Mouse (Mus musculus) stomach, postnatal 0 days (tissue): ENCODE measurements around the gene Six4. TPM values are rescaled to one million over a fixed set of nuclear protein-coding genes. Genes with fewer than 3 reads are reported as not detected.

ENCODE experiments used
- ATAC-seq: fragments of 200-750 bp; cut with Nextera tagmentation; 2 replicates; pipeline ENCODE4 v1.8.0; 2017; ENCODE audit not compliant: low FRiP score, low TSS enrichment
- DNase-seq: peaks from one replicate; pipeline ENCODE4 v3.0.0-alpha.2; 2016; ENCODE audit warnings: low spot score
- H3K27ac ChIP-seq: fragments of 300-500 bp; sonication (generic); replicated peaks from 2 replicates; pipeline ENCODE4 v1.5.1; 2014; ENCODE audit warnings: mild to moderate bottlenecking, control low read depth
- H3K27me3 ChIP-seq: fragments of 300-500 bp; sonication (generic); 2 replicates; pipeline ENCODE4 v1.6.1; 2014; ENCODE audit warnings: low read length; ENCODE audit not compliant: control insufficient read depth, insufficient read depth
- H3K36me3 ChIP-seq: fragments of 300-500 bp; sonication (generic); 2 replicates; pipeline ENCODE4 v1.6.1; 2014; ENCODE audit warnings: low read length, mixed read lengths; ENCODE audit not compliant: control insufficient read depth, insufficient read depth
- H3K4me1 ChIP-seq: fragments of 300-500 bp; sonication (generic); replicated peaks from 2 replicates; pipeline ENCODE4 v1.6.1; 2014; ENCODE audit warnings: antibody characterized with exemption; ENCODE audit not compliant: control insufficient read depth, insufficient read depth
- H3K4me2 ChIP-seq: fragments of 300-500 bp; sonication (generic); replicated peaks from 2 replicates; pipeline ENCODE4 v1.6.1; 2014; ENCODE audit warnings: low read depth, mild to moderate bottlenecking, control low read depth, moderate library complexity
- H3K4me3 ChIP-seq: fragments of 300-500 bp; sonication (generic); 2 replicates; pipeline ENCODE4 v1.5.1; 2014; ENCODE audit warnings: low read depth, low read length, control low read depth
- H3K9ac ChIP-seq: fragments of 300-500 bp; sonication (generic); 2 replicates; pipeline ENCODE4 v1.6.1; 2014; ENCODE audit warnings: mild to moderate bottlenecking, low read length, control low read depth, mixed read lengths
- H3K9me3 ChIP-seq: fragments of 300-500 bp; sonication (generic); 2 replicates; pipeline ENCODE4 v1.6.1; 2016; ENCODE audit warnings: low read length; ENCODE audit not compliant: control insufficient read depth
- CTCF ChIP-seq: IDR thresholded peaks from 2 replicates; pipeline ENCODE4 v1.5.1; 2016; ENCODE audit warnings: antibody characterized with exemption, low read depth, mild to moderate bottlenecking, moderate library complexity
- EP300 ChIP-seq: optimal IDR thresholded peaks from 2 replicates; pipeline ENCODE3; 2016; ENCODE audit warnings: antibody characterized with exemption
- WGBS: fragments of 180-500 bp; shearing (Covaris S2); extraction: QIAGEN DNeasy Blood & Tissue Kit; methylation state at CpG from one replicate; pipeline ENCODE4 v1.1.7; 2014; 5-methylcytosine and 5-hydroxymethylcytosine counted together
- polyA plus RNA-seq: library from polyadenylated mRNA; unstranded; fragments of >200 nt; fragmentation: Nextera tagmentation; extraction: Ambion mirVana; gene quantifications from 2 replicates; pipeline ENCODE4 v1.2.1, GENCODE M21; 2015

The Six4 gene
- polyA plus RNA-seq, 1 experiment from 2014 or later, result 0.13 TPM

- 73% methylated on average over 3 of the region's 3 CpGs for WGBS
- TF ChIP-seq EP300 (no peak), CTCF (no peak)
- DNase-seq (no peak), ATAC-seq (no peak)
- Histone ChIP-seq H3K4me2 (no peak overlapping the region), H3K9ac (no peak overlapping the region), H3K27me3 (no peaks in the 10 kb centered on the region), H3K27ac (no peak overlapping the region), H3K4me1 (no peaks in the 10 kb centered on the region), H3K4me3 (no peak overlapping the region), H3K9me3 (no peaks in the 10 kb centered on the region), H3K36me3 (no peaks in the 10 kb centered on the region)
Measured at GRCm38 (mm10) chr12:73140732-73141131, 27.5 kb upstream of the Six4 start.

- TF ChIP-seq CTCF (no peak), EP300 (no peak)
- Histone ChIP-seq H3K9me3 (no peaks in the 10 kb centered on the region), H3K4me3 (no peak overlapping the region), H3K36me3 (no peaks in the 10 kb centered on the region), H3K4me1 (no peaks in the 10 kb centered on the region), H3K9ac (no peak overlapping the region), H3K27me3 (no peaks in the 10 kb centered on the region), H3K27ac (no peak overlapping the region), H3K4me2 (no peak overlapping the region)
- DNase-seq (no peak), ATAC-seq (no peak)
- 72% methylated on average over 4 of the region's 4 CpGs for WGBS
Measured at GRCm38 (mm10) chr12:73125250-73125649, 12.0 kb upstream of the Six4 start.

GRCm38 (mm10) chr12:73123093-73124041, 10.1 kb upstream of the Six4 start, which contains the start of gene Mnat1:
TSS of gene Mnat1 (plus strand) at chr12:73123717.
- peak within 1 kb of the TSS; percentile 53; the same call in 1 of the 2 replicates for H3K27ac ChIP-seq
- TF ChIP-seq EP300 (no peak), CTCF (no peak)
- H3K4me2 ChIP-seq, result peak within 1 kb of the TSS; percentile 59
- H3K36me3 ChIP-seq, result no peaks in the 10 kb centered on the region
- H3K27me3 ChIP-seq, result no peaks in the 10 kb centered on the region
- DNase-seq (peak; percentile 85), ATAC-seq (peak; percentile 80; the same call in 1 of the 2 replicates)
- H3K9me3 ChIP-seq, result no peaks in the 10 kb centered on the region
- peak within 1 kb of the TSS; percentile 78 for H3K9ac ChIP-seq
- H3K4me3 ChIP-seq, result peak within 1 kb of the TSS; percentile 68
- 1% methylated on average over 23 of the region's 23 CpGs for WGBS
- no peaks in the 10 kb centered on the region for H3K4me1 ChIP-seq

- peak overlapping the region; percentile 62 for H3K4me3 ChIP-seq
- no peak overlapping the region for H3K27ac ChIP-seq
- peaks cover 3% of the 10 kb centered on the region; the same call in 1 of the 2 replicates for H3K27me3 ChIP-seq
- H3K9ac ChIP-seq, result peak overlapping the region; percentile 58
- peak overlapping the region; percentile 98 for H3K4me2 ChIP-seq
- WGBS, result under 1% methylated on average over 68 of the region's 71 CpGs
- H3K9me3 ChIP-seq, result no peaks in the 10 kb centered on the region
- no peak for TF ChIP-seq CTCF
- no peak for TF ChIP-seq EP300
- peak; percentile 55 for DNase-seq
- ATAC-seq, result peak; percentile 45
- H3K36me3 ChIP-seq, result no peaks in the 10 kb centered on the region
- peaks cover 6% of the 10 kb centered on the region; the same call in 1 of the 2 replicates for H3K4me1 ChIP-seq
Measured at GRCm38 (mm10) chr12:73112326-73113087, 749 bp downstream of the Six4 start.

- Histone ChIP-seq H3K9ac (peak overlapping the region; percentile 58), H3K4me1 (peaks cover 6% of the 10 kb centered on the region; the same call in 1 of the 2 replicates), H3K36me3 (no peaks in the 10 kb centered on the region), H3K4me3 (peak overlapping the region; percentile 62), H3K4me2 (peak overlapping the region; percentile 98), H3K27ac (no peak overlapping the region), H3K27me3 (peaks cover 3% of the 10 kb centered on the region; the same call in 1 of the 2 replicates), H3K9me3 (no peaks in the 10 kb centered on the region)
- DNase-seq (peak; percentile 39), ATAC-seq (peak; percentile 19; the same call in 1 of the 2 replicates)
- no peak for TF ChIP-seq CTCF
- TF ChIP-seq EP300, result no peak
- 1% methylated on average over 40 of the region's 44 CpGs for WGBS
Measured at GRCm38 (mm10) chr12:73111561-73112325, 1.5 kb downstream of the Six4 start.
